Mouse (Mus musculus) forebrain, embryonic 11.5 days (tissue): Measurements from ENCODE around the gene Mrps15. TPM values are rescaled to one million over a fixed set of nuclear protein-coding genes. Genes with fewer than 3 reads are reported as not detected.
A peak's percentile ranks its signal among the peaks of the same experiment; 100 is the strongest.
"Not testable (repeated sequence)": the region's sequence is repeated elsewhere in the genome, so short reads cannot be mapped to it uniquely, and the experiment has no call there.

Experiments used
- ATAC-seq: fragments of 200-750 bp; cut with Nextera tagmentation; replicated peaks from 2 replicates; pipeline ENCODE4 v1.8.0; 2017; ENCODE audit warnings: moderate TSS enrichment; ENCODE audit not compliant: low FRiP score
- DNase-seq: peaks from one replicate; pipeline ENCODE4 v3.0.0-alpha.2; 2017; ENCODE audit warnings: low spot score
- H3K27ac ChIP-seq: fragments of 300-500 bp; sonication (generic); 2 replicates; pipeline ENCODE4 v1.5.1; 2014; ENCODE audit warnings: low read depth, low read length
- H3K27me3 ChIP-seq: fragments of 300-500 bp; sonication (generic); 2 replicates; pipeline ENCODE4 v1.6.1; 2014; ENCODE audit warnings: mild to moderate bottlenecking, low read length, mixed read lengths; ENCODE audit not compliant: control insufficient read depth, insufficient read depth
- H3K36me3 ChIP-seq: fragments of 300-500 bp; sonication (generic); 2 replicates; pipeline ENCODE4 v1.6.1; 2014; ENCODE audit warnings: mild to moderate bottlenecking, low read length, moderate library complexity, mixed read lengths; ENCODE audit not compliant: control insufficient read depth, insufficient read depth
- H3K4me1 ChIP-seq: fragments of 300-500 bp; sonication (generic); replicated peaks from 2 replicates; pipeline ENCODE4 v1.6.1; 2014; ENCODE audit warnings: low read length, mixed read lengths; ENCODE audit not compliant: control insufficient read depth, insufficient read depth
- H3K4me2 ChIP-seq: fragments of 300-500 bp; sonication (generic); 2 replicates; pipeline ENCODE4 v1.6.1; 2014; ENCODE audit warnings: low read depth, mild to moderate bottlenecking, low read length, moderate library complexity, mixed read lengths; ENCODE audit not compliant: severe bottlenecking
- H3K4me3 ChIP-seq: fragments of 300-500 bp; sonication (generic); 2 replicates; pipeline ENCODE4 v1.5.1; 2014; ENCODE audit warnings: low read depth, low read length
- H3K9ac ChIP-seq: fragments of 300-500 bp; sonication (generic); 2 replicates; pipeline ENCODE4 v1.6.1; 2014; ENCODE audit warnings: low read length
- H3K9me3 ChIP-seq: fragments of 300-500 bp; sonication (generic); 2 replicates; pipeline ENCODE4 v1.6.1; 2016; ENCODE audit warnings: low read length, mixed read lengths; ENCODE audit not compliant: control insufficient read depth
- WGBS: fragments of 180-500 bp; shearing (Covaris S2); extraction: QIAGEN DNeasy Blood & Tissue Kit; methylation state at CpG from one replicate; pipeline ENCODE4 v1.1.7; 2014; 5-methylcytosine and 5-hydroxymethylcytosine counted together
- polyA plus RNA-seq: library from polyadenylated mRNA; unstranded; fragments of >200 nt; fragmentation: Nextera tagmentation; extraction: Ambion mirVana; gene quantifications from 2 replicates; pipeline ENCODE4 v1.2.1, GENCODE M21; 2014

The Mrps15 gene
- polyA plus RNA-seq, 1 experiment from 2014 or later, result 126 TPM

- H3K27me3 ChIP-seq, result no peaks in the 10 kb centered on the region
- peak; percentile 71; the same call in 1 of the 2 replicates for ATAC-seq
- H3K27ac ChIP-seq, result no peak overlapping the region
- no peaks in the 10 kb centered on the region; the same call in 1 of the 2 replicates for H3K36me3 ChIP-seq
- WGBS, result 35% methylated on average over 7 of the region's 7 CpGs
- no peaks in the 10 kb centered on the region for H3K4me1 ChIP-seq
- H3K9ac ChIP-seq, result 0 out of 2 replicates have a peak overlapping the region, but pooled peaks have one; percentile 5
- no peak overlapping the region for H3K4me3 ChIP-seq
- no peaks in the 10 kb centered on the region for H3K9me3 ChIP-seq
- DNase-seq, result peak; percentile 89
- no peak overlapping the region for H3K4me2 ChIP-seq
Measured at GRCm38 (mm10) chr4:126085996-126086576, 39.4 kb downstream of the Mrps15 start.

DNA sequence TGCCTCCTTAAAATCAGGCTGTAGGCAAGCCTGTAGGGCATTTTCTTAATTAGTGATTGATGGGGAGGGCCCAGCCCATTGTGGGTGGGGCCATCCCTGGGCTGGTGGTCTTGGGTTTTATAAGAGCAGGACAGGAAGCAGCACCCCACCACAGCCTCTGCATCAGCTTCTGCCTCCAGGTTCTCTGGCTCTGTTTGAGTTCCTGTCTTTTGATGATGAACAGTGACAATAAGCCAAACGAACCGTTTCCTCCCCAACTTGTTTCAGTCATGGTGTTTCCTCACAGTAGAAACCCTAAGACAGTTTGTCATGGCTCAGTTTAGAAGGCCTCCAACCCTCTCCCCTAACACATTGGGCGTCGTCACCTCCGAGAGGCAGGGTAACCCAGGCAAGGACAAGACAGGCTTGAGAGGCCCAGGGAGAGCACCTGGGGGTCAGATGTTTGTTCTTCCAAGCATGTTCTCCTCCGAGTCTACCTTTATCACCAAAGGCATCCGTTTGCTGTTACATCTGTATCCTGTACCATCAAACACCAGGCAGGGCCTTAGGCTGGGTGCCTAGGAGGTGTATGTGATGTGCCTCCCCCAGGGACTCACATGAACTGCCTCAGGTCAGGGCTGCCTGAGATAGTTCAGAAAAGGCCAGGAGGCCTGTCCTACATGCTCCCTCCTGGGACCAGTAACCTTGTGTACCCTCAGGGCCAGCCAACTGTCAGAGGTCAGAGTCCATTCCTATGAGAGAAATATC, 43.5 kb downstream of the Mrps15 start:
- no peak overlapping the region for H3K9ac ChIP-seq
- H3K4me1 ChIP-seq, result no peaks in the 10 kb centered on the region
- H3K4me3 ChIP-seq, result no peak overlapping the region
- DNase-seq (no peak), ATAC-seq (no peak)
- no peaks in the 10 kb centered on the region for H3K36me3 ChIP-seq
- H3K27me3 ChIP-seq, result no peaks in the 10 kb centered on the region
- H3K4me2 ChIP-seq, result no peak overlapping the region
- H3K27ac ChIP-seq, result no peak overlapping the region
- 81% methylated on average over 7 of the region's 7 CpGs for WGBS
- no peaks in the 10 kb centered on the region for H3K9me3 ChIP-seq

DNA sequence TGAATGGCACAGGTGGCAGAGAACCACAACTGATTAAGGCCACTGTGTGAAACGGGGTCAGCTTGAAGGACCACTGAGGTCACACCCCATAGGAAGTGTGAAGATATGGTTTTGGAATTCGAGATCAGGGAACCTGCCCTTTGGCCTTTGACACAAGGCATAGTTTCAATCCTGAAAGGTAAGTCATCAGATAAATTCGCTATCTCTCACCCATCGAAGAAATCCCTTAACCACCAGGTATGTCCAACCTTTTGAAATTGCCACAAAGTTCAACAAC, 44.1 kb downstream of the Mrps15 start:
- no peak overlapping the region for H3K27ac ChIP-seq
- H3K27me3 ChIP-seq, result no peaks in the 10 kb centered on the region
- 79% methylated on average over 4 of the region's 4 CpGs for WGBS
- H3K9me3 ChIP-seq, result no peaks in the 10 kb centered on the region
- no peaks in the 10 kb centered on the region for H3K4me1 ChIP-seq
- no peak overlapping the region for H3K4me2 ChIP-seq
- H3K36me3 ChIP-seq, result no peaks in the 10 kb centered on the region
- H3K4me3 ChIP-seq, result no peak overlapping the region
- no peak overlapping the region for H3K9ac ChIP-seq
- no peak for DNase-seq
- no peak for ATAC-seq

DNA sequence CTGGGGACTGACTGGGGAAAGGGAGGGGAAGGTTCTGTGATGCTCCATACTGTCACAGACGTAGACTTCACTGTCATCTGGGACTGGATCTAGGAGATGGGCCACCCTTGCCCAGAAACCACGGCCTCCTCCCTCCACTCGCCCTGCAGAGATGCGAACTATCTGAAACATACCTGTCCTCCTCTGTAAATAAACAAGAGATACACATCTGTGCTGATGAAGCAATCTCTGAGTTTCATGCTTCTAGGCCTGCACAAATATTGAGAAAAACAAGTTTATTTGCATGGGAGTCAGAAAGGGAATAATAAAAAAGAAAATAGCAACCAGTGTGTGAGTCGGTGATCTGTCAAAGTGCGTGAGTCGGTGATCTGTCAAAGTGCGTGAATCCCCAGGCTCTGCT, 45.1 kb downstream of the Mrps15 start:
- no peaks in the 10 kb centered on the region for H3K4me1 ChIP-seq
- no peak overlapping the region for H3K4me3 ChIP-seq
- WGBS, result 92% methylated on average over 8 of the region's 8 CpGs
- ATAC-seq (no peak), DNase-seq (no peak)
- no peaks in the 10 kb centered on the region for H3K9me3 ChIP-seq
- no peak overlapping the region for H3K9ac ChIP-seq
- no peak overlapping the region for H3K27ac ChIP-seq
- no peaks in the 10 kb centered on the region for H3K36me3 ChIP-seq
- no peaks in the 10 kb centered on the region for H3K27me3 ChIP-seq
- no peak overlapping the region for H3K4me2 ChIP-seq

- H3K27ac ChIP-seq, H3K27me3 ChIP-seq, ATAC-seq, H3K36me3 ChIP-seq, H3K4me3 ChIP-seq, H3K4me1 ChIP-seq, H3K9me3 ChIP-seq, H3K9ac ChIP-seq, DNase-seq, H3K4me2 ChIP-seq: not testable (repeated sequence)
- 57% methylated on average over 14 of the region's 14 CpGs for WGBS
Measured at GRCm38 (mm10) chr4:126095622-126096430, 49.1 kb downstream of the Mrps15 start.

- 4% methylated on average over 36 of the region's 37 CpGs for WGBS
- no peaks in the 10 kb centered on the region for H3K9me3 ChIP-seq
- H3K27ac ChIP-seq, result peak within 1 kb of the TSS; percentile 46; the same call in 1 of the 2 replicates
- ATAC-seq (peak; percentile 98), DNase-seq (peak; percentile 97)
- H3K27me3 ChIP-seq, result no peaks in the 10 kb centered on the region
- H3K9ac ChIP-seq, result peak within 1 kb of the TSS; percentile 74
- H3K4me3 ChIP-seq, result peak within 1 kb of the TSS; percentile 59
- H3K36me3 ChIP-seq, result no peaks in the 10 kb centered on the region
- peak within 1 kb of the TSS; percentile 63 for H3K4me2 ChIP-seq
- H3K4me1 ChIP-seq, result no peaks in the 10 kb centered on the region
Measured at GRCm38 (mm10) chr4:126096464-126097111, 49.9 kb downstream of the Mrps15 start, which contains the start of gene Lsm10. Gene Lsm10, plus strand, starts transcription at chr4:126096623.

- Histone ChIP-seq H3K27ac (no peak overlapping the region), H3K36me3 (no peaks in the 10 kb centered on the region), H3K27me3 (no peaks in the 10 kb centered on the region), H3K4me2 (no peak overlapping the region), H3K4me1 (no peaks in the 10 kb centered on the region; the same call in 1 of the 2 replicates), H3K4me3 (no peak overlapping the region), H3K9ac (no peak overlapping the region; the same call in 1 of the 2 replicates), H3K9me3 (no peaks in the 10 kb centered on the region)
- WGBS, result 95% methylated on average over 20 of the region's 20 CpGs
- ATAC-seq (no peak), DNase-seq (no peak)
Measured at GRCm38 (mm10) chr4:126097711-126098253, 51.1 kb downstream of the Mrps15 start.

- ATAC-seq, result no peak
- WGBS, result 95% methylated on average over 3 of the region's 3 CpGs
- no peak for DNase-seq
Measured at GRCm38 (mm10) chr4:126099365-126099764, 52.6 kb downstream of the Mrps15 start.

More at GRCm38 (mm10) chr4:126099365-126099764, 52.6 kb downstream of the Mrps15 start:
- Histone ChIP-seq H3K9me3 (no peaks in the 10 kb centered on the region), H3K4me3 (no peak overlapping the region), H3K9ac (no peak overlapping the region), H3K27ac (no peak overlapping the region), H3K4me1 (no peaks in the 10 kb centered on the region; the same call in 1 of the 2 replicates), H3K27me3 (no peaks in the 10 kb centered on the region), H3K4me2 (no peak overlapping the region), H3K36me3 (no peaks in the 10 kb centered on the region)
